ENCODE assay signal across 2 mouse cellular contexts in the genomic region with DNA sequence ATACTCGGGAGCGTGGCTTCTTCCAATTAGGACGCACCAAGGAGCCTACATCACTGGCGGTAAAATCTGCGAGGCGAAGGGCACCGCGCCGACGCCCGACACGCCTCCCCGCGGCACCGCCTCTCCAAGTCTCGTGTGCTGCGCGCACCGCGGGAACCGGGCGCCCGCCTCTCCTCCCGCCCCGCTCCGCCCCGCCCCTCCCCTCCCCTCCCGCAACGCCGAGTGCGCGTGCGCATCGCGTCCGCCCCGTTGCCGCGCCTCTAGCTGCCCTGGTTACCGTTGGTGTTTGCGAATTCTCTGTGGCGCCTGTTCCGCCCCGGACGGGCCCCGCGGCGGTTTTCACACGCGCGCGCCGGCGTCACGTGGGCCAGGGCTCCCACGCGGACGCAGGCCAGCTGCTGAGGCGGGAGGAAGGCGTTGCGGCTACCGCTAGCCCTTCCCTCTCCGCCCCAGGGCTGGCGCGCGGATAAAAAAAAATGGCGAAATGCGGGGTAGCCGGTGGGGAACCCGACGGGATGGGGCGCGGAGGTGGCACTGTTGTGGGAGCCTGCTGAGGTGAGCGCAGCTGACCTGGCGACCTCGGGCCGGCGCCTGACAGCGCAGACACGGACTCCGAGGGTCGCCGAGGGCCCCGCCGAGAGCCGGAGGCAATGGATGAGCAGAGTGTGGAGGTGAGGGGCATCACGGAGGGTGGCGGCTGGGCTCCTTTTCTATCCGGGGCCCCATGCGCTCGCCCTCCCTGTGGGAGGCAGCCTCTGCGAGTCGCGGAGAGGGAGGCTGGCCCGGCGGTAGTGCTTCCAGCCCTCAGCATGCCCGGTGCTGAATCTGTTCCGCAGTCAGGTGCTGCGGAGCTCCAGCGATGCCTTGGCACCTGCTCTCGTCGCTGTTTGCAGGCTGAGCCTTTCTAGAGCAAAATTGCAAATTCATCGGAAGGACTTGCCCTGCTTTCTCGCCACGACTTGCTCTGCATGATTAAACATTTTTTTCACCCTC.
TF ChIP-seq lines count a peak whose summit lies in the region.

Gene Trim37 (plus strand): TSS at position 254 of the 993 bp plus-strand sequence.

TF ChIP-seq in C2C12, 6 proteins besides CTCF, POLR2A, EP300 and RAD21 (continued from another document):
- TF ChIP-seq CEBPB (IDR thresholded peaks at IDR 0.05; ENCODE audit: low read depth) = no peak
- TF ChIP-seq MYOG (IDR thresholded peaks at IDR 0.05; ENCODE audit: control insufficient read depth, extremely low read depth, insufficient read length) = no peak

TF ChIP-seq in myocyte, 11 proteins besides CTCF, POLR2A, EP300 and RAD21 (continued from another document):
- TF ChIP-seq SRF (IDR thresholded peaks at IDR 0.05; ENCODE audit: control insufficient read depth, insufficient read length, low read depth) = no peak
- TF ChIP-seq TCF3 (IDR thresholded peaks at IDR 0.05; ENCODE audit: insufficient read length, low read depth) = no peak
- TF ChIP-seq REST (IDR thresholded peaks at IDR 0.05; ENCODE audit: insufficient read depth, insufficient read length) = no peak
- peak in 2 of 3 experiments; percentile 56 to 85 for TF ChIP-seq MYOD1 (IDR thresholded peaks at IDR 0.05; ENCODE audit: control insufficient read depth in 1 of 3, insufficient read length in 2 of 3, low read depth in 2 of 3)
- peak in 2 of 3 experiments; percentile 68 to 82 for TF ChIP-seq MYOG (IDR thresholded peaks at IDR 0.05; ENCODE audit: control insufficient read depth in 1 of 3, insufficient read depth in 1 of 3, insufficient read length in 2 of 3, low read depth in 2 of 3)
